Mouse (Mus musculus): ENCODE measurements at regions not wholly inside any gene's neighbourhood (a gene's known extent, or its start where the extent isn't known, plus 50 kb on each side); places are given as distances from the start of the nearest gene placed in this dataset.
"Not testable (repeated sequence)": the region's sequence is repeated elsewhere in the genome, so short reads cannot be mapped to it uniquely, and the experiment has no call there.

- TF ChIP-seq CTCF (IDR thresholded peaks at IDR 0.05; ENCODE audit: borderline replicate concordance, insufficient read depth, low read depth, low read length); POLR2A (IDR thresholded peaks at IDR 0.05; ENCODE audit: borderline replicate concordance, insufficient read depth, low read length): not testable (repeated sequence)
Observed at GRCm38 (mm10) chr6:89184920-89185319, 177.5 kb downstream of the Plxna1 start.

Data from cerebellum, adult 2 months (tissue).